Mouse (Mus musculus): ENCODE measurements around the gene Ccr1l1. TPM values are rescaled to one million over a fixed set of nuclear protein-coding genes. Genes with fewer than 3 reads are reported as not detected.
"Not testable (repeated sequence)": the region's sequence is repeated elsewhere in the genome, so short reads cannot be mapped to it uniquely, and the experiment has no call there.

The Ccr1l1 gene
- polyA plus RNA-seq, 1 experiment = not detected

DNA sequence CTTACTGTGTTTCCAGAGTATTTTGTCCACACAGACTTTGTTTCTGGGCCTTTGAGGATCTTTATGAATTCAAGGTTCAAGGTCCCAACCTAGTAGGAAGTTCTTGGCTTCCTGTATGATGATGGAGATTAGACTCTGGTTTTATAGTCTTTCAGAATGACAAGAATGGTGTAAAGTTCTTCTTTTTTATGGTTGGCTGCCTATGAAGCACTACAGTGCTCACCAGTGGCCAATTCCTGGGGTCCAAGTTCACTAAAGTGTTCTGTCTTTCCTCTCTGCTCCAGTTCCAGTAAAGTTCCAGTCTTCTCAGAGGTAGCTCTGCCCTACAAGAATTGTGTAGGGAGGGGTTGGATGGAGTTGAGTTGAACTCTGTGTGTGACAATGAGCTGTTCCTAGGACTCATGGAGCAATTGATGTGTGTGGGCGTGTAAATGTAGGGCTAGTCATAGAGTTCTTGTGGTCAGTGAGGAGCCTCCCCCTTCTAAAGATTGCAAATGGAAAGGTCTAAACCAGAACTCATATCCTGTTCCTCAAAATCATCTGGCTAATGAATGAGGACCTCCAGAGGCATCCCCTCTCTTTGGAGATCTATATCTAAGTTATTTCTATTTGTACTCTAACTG is 9.8 kb downstream of the Ccr1l1 start, which contains the start of gene Ccr1:
Ccr1 (minus strand) TSS at position 403 of the 623 bp plus-strand sequence.
- Histone ChIP-seq H3K79me2 (ENCODE audit: control insufficient read depth, insufficient read depth) (no peaks in the 10 kb centered on the region), H3ac (ENCODE audit: control insufficient read depth, insufficient read length, low read depth) (no peak within 1 kb of the TSS), H3K36me3 (ENCODE audit: control insufficient read depth, insufficient read depth) (no peaks in the 10 kb centered on the region), H3K27me3 (ENCODE audit: control insufficient read depth, insufficient read depth, insufficient read length) (no peaks in the 10 kb centered on the region), H3K4me3 (ENCODE audit: insufficient read depth, poor library complexity, severe bottlenecking) (no peak within 1 kb of the TSS), H3K79me3 (ENCODE audit: low read depth) (no peaks in the 10 kb centered on the region)
- TF ChIP-seq USF1 (IDR thresholded peaks at IDR 0.05; ENCODE audit: low read depth) (no peak), CTCF (IDR thresholded peaks at IDR 0.05; ENCODE audit: control insufficient read depth, insufficient read depth, insufficient read length) (no peak), FOSL1 (IDR thresholded peaks at IDR 0.05; ENCODE audit: insufficient read depth, low read length, poor library complexity, severe bottlenecking) (no peak), CEBPB (IDR thresholded peaks at IDR 0.05; ENCODE audit: low read depth) (no peak), MYOD1 (IDR thresholded peaks at IDR 0.05; ENCODE audit: control insufficient read depth, insufficient read length, low read depth) (no peak), MYOG (IDR thresholded peaks at IDR 0.05; ENCODE audit: control insufficient read depth, extremely low read depth, insufficient read length) (no peak)

DNA sequence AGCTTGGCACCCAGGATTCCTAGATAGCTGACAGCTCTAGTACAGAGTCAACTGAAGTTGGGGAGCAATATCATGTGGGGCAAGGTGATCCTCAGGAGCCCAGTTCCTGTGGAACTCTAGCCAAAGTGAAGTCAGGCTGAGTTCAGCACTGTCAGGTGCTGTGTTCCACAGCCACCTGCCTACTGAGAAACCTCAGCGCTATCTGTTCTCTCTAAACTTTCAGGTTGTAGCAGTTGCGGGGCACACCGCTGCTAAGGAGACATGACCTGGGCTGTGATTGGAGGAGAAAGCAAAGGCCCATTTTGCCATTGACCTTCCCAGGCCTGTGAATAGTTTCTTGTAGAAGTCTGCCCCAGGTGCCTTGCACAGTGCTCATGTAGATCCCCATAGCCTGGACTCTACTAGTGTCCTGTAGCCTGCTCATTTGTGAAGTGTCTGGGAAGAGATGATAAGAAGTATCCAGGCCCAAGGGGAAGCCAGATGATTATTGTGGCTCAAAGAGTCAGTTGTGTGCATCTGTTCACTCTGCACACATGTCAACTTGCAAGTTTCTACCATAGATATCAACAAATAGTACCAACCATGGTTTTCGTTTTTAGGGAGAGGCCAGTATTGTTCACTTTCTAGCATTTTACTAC is 11.2 kb downstream of the Ccr1l1 start:
- H3K27me3 ChIP-seq (ENCODE audit: control insufficient read depth, insufficient read depth, insufficient read length); H3K36me3 ChIP-seq (ENCODE audit: control insufficient read depth, insufficient read depth); H3K79me2 ChIP-seq (ENCODE audit: control insufficient read depth, insufficient read depth); H3ac ChIP-seq (ENCODE audit: control insufficient read depth, insufficient read length, low read depth); H3K79me3 ChIP-seq (ENCODE audit: low read depth); H3K4me3 ChIP-seq (ENCODE audit: insufficient read depth, poor library complexity, severe bottlenecking): not testable (repeated sequence)

DNA sequence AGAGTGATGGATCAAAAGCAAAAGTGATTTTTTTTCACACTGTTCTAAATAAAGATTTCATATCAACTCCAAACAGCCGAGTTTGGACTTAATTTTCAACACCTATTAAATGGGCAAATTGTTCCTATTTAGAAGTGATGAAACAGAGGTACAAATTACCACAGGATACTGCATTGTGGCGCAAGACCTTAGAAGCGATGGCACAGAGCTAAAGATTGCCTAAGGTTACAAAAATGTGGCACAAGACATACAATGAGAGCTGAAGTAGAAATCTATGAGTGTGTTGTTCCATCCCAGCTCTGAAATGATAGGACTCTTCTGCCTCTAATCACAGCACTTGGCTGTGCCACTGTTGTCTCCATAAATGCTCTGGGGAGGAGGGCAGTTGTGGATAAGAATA is 13.4 kb downstream of the Ccr1l1 start:
- no peak overlapping the region for H3K4me3 ChIP-seq (ENCODE audit: insufficient read depth, poor library complexity, severe bottlenecking)
- no peak overlapping the region for H3ac ChIP-seq (ENCODE audit: control insufficient read depth, insufficient read length, low read depth)
- H3K36me3 ChIP-seq (ENCODE audit: control insufficient read depth, insufficient read depth) = no peaks in the 10 kb centered on the region
- no peaks in the 10 kb centered on the region for H3K79me3 ChIP-seq (ENCODE audit: low read depth)
- TF ChIP-seq FOSL1 (IDR thresholded peaks at IDR 0.05; ENCODE audit: insufficient read depth, low read length, poor library complexity, severe bottlenecking) (no peak), MYOD1 (IDR thresholded peaks at IDR 0.05; ENCODE audit: control insufficient read depth, insufficient read length, low read depth) (no peak), MAX (IDR thresholded peaks at IDR 0.05) (no peak)
- no peaks in the 10 kb centered on the region for H3K79me2 ChIP-seq (ENCODE audit: control insufficient read depth, insufficient read depth)
- H3K27me3 ChIP-seq (ENCODE audit: control insufficient read depth, insufficient read depth, insufficient read length) = no peaks in the 10 kb centered on the region

DNA sequence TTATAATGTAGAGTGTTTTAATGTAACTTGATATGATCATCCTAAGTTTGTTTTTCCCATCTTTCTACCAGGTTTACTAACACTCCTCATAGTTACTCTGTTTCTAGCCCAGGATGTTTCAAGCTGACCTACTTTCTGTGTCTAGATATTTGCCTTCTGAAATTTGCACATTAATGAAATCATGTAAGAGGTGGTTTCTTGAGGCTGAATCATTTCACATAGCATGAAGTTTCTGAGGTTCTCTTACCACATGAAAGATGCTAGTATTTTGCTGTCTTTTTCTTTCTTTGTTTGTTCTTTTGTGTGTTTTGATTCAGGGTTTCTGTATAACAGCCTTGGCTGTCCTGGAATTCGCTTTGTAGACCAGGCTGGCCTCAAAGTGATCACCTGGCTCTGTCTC is 18.0 kb downstream of the Ccr1l1 start:
- Histone ChIP-seq H3K79me3 (ENCODE audit: low read depth) (no peaks in the 10 kb centered on the region), H3K27me3 (ENCODE audit: control insufficient read depth, insufficient read depth, insufficient read length) (no peaks in the 10 kb centered on the region)
- TF ChIP-seq MYOD1 (IDR thresholded peaks at IDR 0.05; ENCODE audit: control insufficient read depth, insufficient read length, low read depth) = no peak
- TF ChIP-seq FOSL1 (IDR thresholded peaks at IDR 0.05; ENCODE audit: insufficient read depth, low read length, poor library complexity, severe bottlenecking) = no peak
- TF ChIP-seq CTCF (IDR thresholded peaks at IDR 0.05; ENCODE audit: control insufficient read depth, insufficient read depth, insufficient read length) = no peak
- no peak for TF ChIP-seq CEBPB (IDR thresholded peaks at IDR 0.05; ENCODE audit: low read depth)
- TF ChIP-seq MYOG (IDR thresholded peaks at IDR 0.05; ENCODE audit: control insufficient read depth, extremely low read depth, insufficient read length) = no peak
- no peak for TF ChIP-seq USF1 (IDR thresholded peaks at IDR 0.05; ENCODE audit: low read depth)
- TF ChIP-seq MAX (IDR thresholded peaks at IDR 0.05) = no peak

DNA sequence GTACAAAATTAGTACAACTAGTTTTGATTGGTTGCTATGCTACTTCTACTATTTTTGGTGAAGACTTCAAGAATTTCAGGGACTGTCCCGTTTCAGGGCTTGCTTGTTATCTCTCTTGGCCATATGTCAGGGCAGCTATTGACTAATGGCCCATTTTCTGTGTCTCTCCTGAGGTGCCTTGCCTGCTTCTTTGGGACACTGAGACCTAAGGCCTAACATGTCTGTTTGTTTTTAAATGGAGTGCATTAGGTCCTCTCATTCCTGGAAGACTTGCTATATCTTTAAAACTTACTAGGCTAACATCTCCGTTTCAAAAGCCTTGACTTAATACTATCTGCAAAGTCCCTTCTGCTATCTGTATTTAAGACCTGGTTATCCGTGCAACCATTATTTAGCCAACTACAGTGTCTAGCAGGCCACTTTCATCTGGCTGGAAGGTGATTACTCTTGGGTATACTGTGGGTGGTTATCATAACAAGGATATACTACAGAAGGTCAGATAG is 20.2 kb downstream of the Ccr1l1 start:
- no peak overlapping the region for H3K4me3 ChIP-seq (ENCODE audit: insufficient read depth, poor library complexity, severe bottlenecking)
- TF ChIP-seq MYOG (IDR thresholded peaks at IDR 0.05; ENCODE audit: control insufficient read depth, extremely low read depth, insufficient read length) (no peak), MYOD1 (IDR thresholded peaks at IDR 0.05; ENCODE audit: control insufficient read depth, insufficient read length, low read depth) (no peak), MAX (IDR thresholded peaks at IDR 0.05) (no peak), CEBPB (IDR thresholded peaks at IDR 0.05; ENCODE audit: low read depth) (no peak), USF1 (IDR thresholded peaks at IDR 0.05; ENCODE audit: low read depth) (no peak), CTCF (IDR thresholded peaks at IDR 0.05; ENCODE audit: control insufficient read depth, insufficient read depth, insufficient read length) (no peak), FOSL1 (IDR thresholded peaks at IDR 0.05; ENCODE audit: insufficient read depth, low read length, poor library complexity, severe bottlenecking) (no peak)
- no peaks in the 10 kb centered on the region for H3K36me3 ChIP-seq (ENCODE audit: control insufficient read depth, insufficient read depth)
- H3K27me3 ChIP-seq (ENCODE audit: control insufficient read depth, insufficient read depth, insufficient read length) = no peaks in the 10 kb centered on the region
- no peak overlapping the region for H3ac ChIP-seq (ENCODE audit: control insufficient read depth, insufficient read length, low read depth)
- no peaks in the 10 kb centered on the region for H3K79me2 ChIP-seq (ENCODE audit: control insufficient read depth, insufficient read depth)
- no peaks in the 10 kb centered on the region for H3K79me3 ChIP-seq (ENCODE audit: low read depth)

More for the DNA sequence above, 18.0 kb downstream of the Ccr1l1 start:
- H3K79me2 ChIP-seq (ENCODE audit: control insufficient read depth, insufficient read depth) = no peaks in the 10 kb centered on the region
- no peaks in the 10 kb centered on the region for H3K36me3 ChIP-seq (ENCODE audit: control insufficient read depth, insufficient read depth)
- H3ac ChIP-seq (ENCODE audit: control insufficient read depth, insufficient read length, low read depth) = no peak overlapping the region
- H3K4me3 ChIP-seq (ENCODE audit: insufficient read depth, poor library complexity, severe bottlenecking) = no peak overlapping the region

DNA sequence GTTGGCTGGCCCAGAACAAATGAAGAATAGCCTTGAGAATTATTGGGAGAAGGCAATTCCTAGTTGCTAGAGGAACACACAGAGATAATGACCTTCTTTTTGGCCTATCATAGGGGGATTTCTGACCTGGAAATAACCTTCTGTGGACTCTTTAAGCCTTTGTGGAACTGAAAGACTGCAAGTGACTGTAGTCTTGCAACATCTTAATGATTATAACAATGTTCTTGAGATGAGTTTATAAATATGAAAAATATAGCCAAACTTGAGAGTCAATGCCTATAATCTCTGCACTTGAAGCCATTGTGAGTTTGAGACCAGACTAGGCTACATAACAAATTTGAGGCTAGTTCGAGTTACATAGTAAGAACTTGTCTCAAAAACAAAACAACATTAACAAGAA is 21.3 kb downstream of the Ccr1l1 start:
- Histone ChIP-seq H3K4me3 (ENCODE audit: insufficient read depth, poor library complexity, severe bottlenecking) (no peak overlapping the region), H3K27me3 (ENCODE audit: control insufficient read depth, insufficient read depth, insufficient read length) (no peaks in the 10 kb centered on the region), H3K79me3 (ENCODE audit: low read depth) (no peaks in the 10 kb centered on the region), H3K79me2 (ENCODE audit: control insufficient read depth, insufficient read depth) (no peaks in the 10 kb centered on the region), H3K36me3 (ENCODE audit: control insufficient read depth, insufficient read depth) (no peaks in the 10 kb centered on the region), H3ac (ENCODE audit: control insufficient read depth, insufficient read length, low read depth) (no peak overlapping the region)
- no peak for TF ChIP-seq CEBPB (IDR thresholded peaks at IDR 0.05; ENCODE audit: low read depth)
- TF ChIP-seq CTCF (IDR thresholded peaks at IDR 0.05; ENCODE audit: control insufficient read depth, insufficient read depth, insufficient read length) = no peak
- no peak for TF ChIP-seq MAX (IDR thresholded peaks at IDR 0.05)
- no peak for TF ChIP-seq MYOG (IDR thresholded peaks at IDR 0.05; ENCODE audit: control insufficient read depth, extremely low read depth, insufficient read length)
- no peak for TF ChIP-seq FOSL1 (IDR thresholded peaks at IDR 0.05; ENCODE audit: insufficient read depth, low read length, poor library complexity, severe bottlenecking)
- no peak for TF ChIP-seq MYOD1 (IDR thresholded peaks at IDR 0.05; ENCODE audit: control insufficient read depth, insufficient read length, low read depth)
- TF ChIP-seq USF1 (IDR thresholded peaks at IDR 0.05; ENCODE audit: low read depth) = no peak

All from C2C12 (cell line).